Mouse (Mus musculus): ENCODE data around the gene Tmem110. TPM values are rescaled to one million over a fixed set of nuclear protein-coding genes. Genes with fewer than 3 reads are reported as not detected.
A peak's percentile ranks its signal among the peaks of the same experiment; 100 is the strongest.

Gene Tmem110
- 28.2 and 28.3 TPM in 2 replicates for polyA plus RNA-seq (2014; fragmentation: Nextera tagmentation; extraction: Ambion mirVana)

DNA sequence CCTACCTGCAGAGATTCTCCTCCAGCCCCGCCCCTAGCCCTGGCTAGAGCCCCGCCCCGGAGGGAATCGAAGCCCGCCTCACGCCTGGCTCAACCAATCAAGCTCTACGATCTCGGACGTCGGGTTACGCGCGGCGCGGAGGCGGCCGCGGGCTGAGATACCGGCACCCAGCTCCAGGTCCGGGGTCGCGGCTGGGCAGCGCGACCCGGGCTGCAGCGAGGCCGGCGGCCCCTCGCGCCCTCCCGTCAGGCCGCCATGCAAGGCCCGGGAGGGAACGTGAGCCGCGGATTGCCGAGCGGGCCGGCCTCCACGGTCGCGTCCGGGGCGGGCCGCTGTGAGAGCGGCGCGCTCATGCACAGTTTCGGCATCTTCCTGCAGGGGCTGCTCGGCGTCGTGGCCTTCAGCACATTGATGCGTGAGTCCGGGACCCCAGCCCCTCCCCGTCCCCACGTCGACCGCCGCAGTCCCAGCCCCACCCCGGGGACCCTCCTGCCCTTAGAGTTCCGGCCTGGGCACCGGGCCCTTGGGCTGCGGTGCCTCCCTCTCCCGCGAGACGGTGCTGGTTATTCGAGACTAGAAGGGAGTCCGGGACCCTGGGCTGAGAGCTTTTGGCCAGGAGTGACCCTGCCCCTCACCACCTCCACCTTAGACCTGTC, at the start of gene Tmem110:
Gene Tmem110 (plus strand): TSS at position 115 of the 656 bp plus-strand sequence.
- H3K4me1 ChIP-seq (ENCODE audit: control insufficient read depth, insufficient read depth, low read length), result peaks cover 22% of the 10 kb centered on the region

GRCm38 (mm10) chr14:30784614-30785013, 40.8 kb upstream of the Tmem110 start:
- H3K4me1 ChIP-seq (ENCODE audit: control insufficient read depth, insufficient read depth, low read length), result no peaks in the 10 kb centered on the region
- DNase-seq (ENCODE audit: low spot score) (no peak), ATAC-seq (ENCODE audit: low read depth) (no peak)
- H3K4me3 ChIP-seq (ENCODE audit: low read depth, low read length), result no peak overlapping the region
- no peak overlapping the region for H3K27ac ChIP-seq (replicated peaks; ENCODE audit: low read depth, low read length)
- no peaks in the 10 kb centered on the region for H3K27me3 ChIP-seq (replicated peaks; ENCODE audit: control insufficient read depth, insufficient read depth, low read length)
- H3K9me3 ChIP-seq (ENCODE audit: control insufficient read depth, low read length), result no peaks in the 10 kb centered on the region
- no peak overlapping the region for H3K4me2 ChIP-seq (ENCODE audit: low read depth, low read length)
- peaks cover 44% of the 10 kb centered on the region for H3K36me3 ChIP-seq (ENCODE audit: control insufficient read depth, insufficient read depth, low read length)
- WGBS, result 90% methylated on average over 6 of the region's 6 CpGs
- H3K9ac ChIP-seq (ENCODE audit: low read depth, low read length), result no peak overlapping the region

More for the DNA sequence above, at the start of gene Tmem110:
- peak; percentile 96 for ATAC-seq (ENCODE audit: low read depth)
- Histone ChIP-seq H3K36me3 (ENCODE audit: control insufficient read depth, insufficient read depth, low read length) (no peaks in the 10 kb centered on the region), H3K4me2 (ENCODE audit: low read depth, low read length) (peak within 1 kb of the TSS; percentile 73), H3K27me3 (replicated peaks; ENCODE audit: control insufficient read depth, insufficient read depth, low read length) (no peaks in the 10 kb centered on the region), H3K4me3 (ENCODE audit: low read depth, low read length) (peak within 1 kb of the TSS; percentile 85), H3K27ac (replicated peaks; ENCODE audit: low read depth, low read length) (peak within 1 kb of the TSS; percentile 85), H3K9ac (ENCODE audit: low read depth, low read length) (peak within 1 kb of the TSS; percentile 88), H3K9me3 (ENCODE audit: control insufficient read depth, low read length) (no peaks in the 10 kb centered on the region)
- WGBS, result 0% methylated on average over 46 of the region's 68 CpGs
- DNase-seq (ENCODE audit: low spot score), result peak; percentile 94

DNA sequence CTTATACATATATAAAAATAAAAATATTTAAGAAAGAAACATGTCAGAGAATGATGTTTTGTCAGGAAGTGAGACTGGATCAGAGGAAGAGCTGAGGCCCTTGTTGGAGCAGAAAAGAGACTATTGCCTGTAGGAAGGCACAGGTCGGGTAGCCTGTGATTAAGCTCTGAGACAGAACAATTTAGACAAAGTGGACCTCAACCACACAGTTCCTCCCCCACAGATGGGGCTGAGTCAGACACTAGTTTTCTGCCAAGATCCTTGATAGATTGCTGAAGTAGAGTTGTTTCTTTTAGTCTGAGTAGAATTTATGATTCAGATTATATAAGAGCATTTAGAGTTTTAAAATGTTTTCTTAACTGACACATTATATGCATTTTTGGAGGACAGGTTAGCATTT, 35.9 kb upstream of the Tmem110 start:
- no peaks in the 10 kb centered on the region for H3K4me1 ChIP-seq (ENCODE audit: control insufficient read depth, insufficient read depth, low read length)
- ATAC-seq (ENCODE audit: low read depth) (no peak), DNase-seq (ENCODE audit: low spot score) (no peak)
- WGBS, result 39% methylated on average over 1 of the region's 1 CpGs
- no peak overlapping the region for H3K4me3 ChIP-seq (ENCODE audit: low read depth, low read length)
- H3K27me3 ChIP-seq (replicated peaks; ENCODE audit: control insufficient read depth, insufficient read depth, low read length), result no peaks in the 10 kb centered on the region
- no peaks in the 10 kb centered on the region for H3K9me3 ChIP-seq (ENCODE audit: control insufficient read depth, low read length)
- no peak overlapping the region for H3K4me2 ChIP-seq (ENCODE audit: low read depth, low read length)
- H3K36me3 ChIP-seq (ENCODE audit: control insufficient read depth, insufficient read depth, low read length), result peaks cover 46% of the 10 kb centered on the region
- no peak overlapping the region for H3K27ac ChIP-seq (replicated peaks; ENCODE audit: low read depth, low read length)
- no peak overlapping the region for H3K9ac ChIP-seq (ENCODE audit: low read depth, low read length)

DNA sequence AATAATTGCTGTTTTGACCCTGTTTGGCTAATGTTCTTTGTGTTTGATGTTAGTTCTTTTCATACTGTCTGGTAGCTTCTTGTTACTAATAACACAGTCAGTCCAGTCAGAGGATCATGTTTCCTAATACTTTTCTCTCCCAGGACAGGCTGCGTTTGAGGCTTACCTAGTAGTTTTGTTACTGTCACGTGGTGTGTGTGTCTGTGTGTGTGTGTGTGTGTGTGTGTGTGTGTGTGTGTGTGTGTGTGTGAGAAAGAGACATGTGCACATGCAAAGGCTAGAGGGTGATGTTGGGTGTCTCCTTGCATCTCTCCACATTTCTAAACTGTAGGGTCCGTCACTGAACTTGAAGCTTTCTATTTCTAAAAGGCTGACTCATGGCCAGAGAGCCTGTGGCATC, 32.5 kb upstream of the Tmem110 start:
- WGBS, result 58% methylated on average over 3 of the region's 3 CpGs
- ATAC-seq (ENCODE audit: low read depth), result no peak

GRCm38 (mm10) chr14:30801756-30802155, 23.6 kb upstream of the Tmem110 start:
- ATAC-seq (ENCODE audit: low read depth), result no peak
- Histone ChIP-seq H3K4me3 (ENCODE audit: low read depth, low read length) (no peak overlapping the region), H3K36me3 (ENCODE audit: control insufficient read depth, insufficient read depth, low read length) (peaks cover 57% of the 10 kb centered on the region), H3K9ac (ENCODE audit: low read depth, low read length) (no peak overlapping the region), H3K4me1 (ENCODE audit: control insufficient read depth, insufficient read depth, low read length) (no peaks in the 10 kb centered on the region), H3K27ac (replicated peaks; ENCODE audit: low read depth, low read length) (no peak overlapping the region), H3K4me2 (ENCODE audit: low read depth, low read length) (no peak overlapping the region), H3K9me3 (ENCODE audit: control insufficient read depth, low read length) (no peaks in the 10 kb centered on the region), H3K27me3 (replicated peaks; ENCODE audit: control insufficient read depth, insufficient read depth, low read length) (no peaks in the 10 kb centered on the region)
- 90% methylated on average over 2 of the region's 2 CpGs for WGBS
- no peak for DNase-seq (ENCODE audit: low spot score)

More for the DNA sequence above, 32.5 kb upstream of the Tmem110 start:
- no peaks in the 10 kb centered on the region for H3K4me1 ChIP-seq (ENCODE audit: control insufficient read depth, insufficient read depth, low read length)
- no peak overlapping the region for H3K9ac ChIP-seq (ENCODE audit: low read depth, low read length)
- no peak overlapping the region for H3K4me3 ChIP-seq (ENCODE audit: low read depth, low read length)
- H3K4me2 ChIP-seq (ENCODE audit: low read depth, low read length), result no peak overlapping the region
- H3K27me3 ChIP-seq (replicated peaks; ENCODE audit: control insufficient read depth, insufficient read depth, low read length), result no peaks in the 10 kb centered on the region
- H3K27ac ChIP-seq (replicated peaks; ENCODE audit: low read depth, low read length), result no peak overlapping the region
- DNase-seq (ENCODE audit: low spot score), result no peak
- no peaks in the 10 kb centered on the region for H3K9me3 ChIP-seq (ENCODE audit: control insufficient read depth, low read length)
- H3K36me3 ChIP-seq (ENCODE audit: control insufficient read depth, insufficient read depth, low read length), result peaks cover 41% of the 10 kb centered on the region

DNA sequence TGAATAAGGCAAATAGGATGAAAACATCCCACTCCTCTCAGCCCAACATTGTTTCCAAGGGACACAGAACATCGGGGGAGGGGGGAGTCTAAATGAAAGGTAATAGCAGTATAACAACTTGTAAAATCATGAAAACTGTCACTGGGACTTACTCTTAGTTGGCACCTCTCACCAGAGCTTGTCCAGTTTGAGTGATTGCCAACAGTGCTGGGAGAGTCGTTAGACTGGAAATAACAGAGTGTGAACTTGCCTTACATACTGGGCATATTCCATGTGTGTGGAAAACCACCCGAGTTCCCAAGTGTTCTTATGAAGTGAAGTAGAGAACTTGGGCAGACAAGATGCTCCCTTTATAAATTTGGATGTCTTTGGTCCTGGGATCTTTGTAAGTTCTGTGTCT, 4.3 kb upstream of the Tmem110 start:
- no peak overlapping the region for H3K4me3 ChIP-seq (ENCODE audit: low read depth, low read length)
- H3K9ac ChIP-seq (ENCODE audit: low read depth, low read length), result no peak overlapping the region
- no peak overlapping the region for H3K27ac ChIP-seq (replicated peaks; ENCODE audit: low read depth, low read length)
- DNase-seq (ENCODE audit: low spot score) (no peak), ATAC-seq (ENCODE audit: low read depth) (no peak)
- peaks cover 27% of the 10 kb centered on the region for H3K36me3 ChIP-seq (ENCODE audit: control insufficient read depth, insufficient read depth, low read length)
- H3K9me3 ChIP-seq (ENCODE audit: control insufficient read depth, low read length), result no peaks in the 10 kb centered on the region
- H3K4me2 ChIP-seq (ENCODE audit: low read depth, low read length), result no peak overlapping the region
- H3K27me3 ChIP-seq (replicated peaks; ENCODE audit: control insufficient read depth, insufficient read depth, low read length), result no peaks in the 10 kb centered on the region
- H3K4me1 ChIP-seq (ENCODE audit: control insufficient read depth, insufficient read depth, low read length), result peaks cover 10% of the 10 kb centered on the region
- WGBS, result 86% methylated on average over 3 of the region's 3 CpGs

- ATAC-seq (ENCODE audit: low read depth) (no peak), DNase-seq (ENCODE audit: low spot score) (peak; percentile 59)
- Histone ChIP-seq H3K9ac (ENCODE audit: low read depth, low read length) (no peak overlapping the region), H3K4me2 (ENCODE audit: low read depth, low read length) (no peak overlapping the region), H3K4me1 (ENCODE audit: control insufficient read depth, insufficient read depth, low read length) (peaks cover 22% of the 10 kb centered on the region), H3K9me3 (ENCODE audit: control insufficient read depth, low read length) (no peaks in the 10 kb centered on the region), H3K4me3 (ENCODE audit: low read depth, low read length) (no peak overlapping the region), H3K27ac (replicated peaks; ENCODE audit: low read depth, low read length) (0 out of 2 replicates have a peak overlapping the region, but pooled peaks have one; percentile 85), H3K36me3 (ENCODE audit: control insufficient read depth, insufficient read depth, low read length) (no peaks in the 10 kb centered on the region), H3K27me3 (replicated peaks; ENCODE audit: control insufficient read depth, insufficient read depth, low read length) (no peaks in the 10 kb centered on the region)
- 30% methylated on average over 6 of the region's 6 CpGs for WGBS
Measured at GRCm38 (mm10) chr14:30824456-30824995, 864 bp upstream of the Tmem110 start.

- Histone ChIP-seq H3K27ac (replicated peaks; ENCODE audit: low read depth, low read length) (peak overlapping the region; percentile 85; the same call in 1 of the 2 replicates), H3K4me1 (ENCODE audit: control insufficient read depth, insufficient read depth, low read length) (peaks cover 22% of the 10 kb centered on the region), H3K4me3 (ENCODE audit: low read depth, low read length) (peak overlapping the region; percentile 85), H3K9ac (ENCODE audit: low read depth, low read length) (no peak overlapping the region; the same call in 1 of the 2 replicates), H3K36me3 (ENCODE audit: control insufficient read depth, insufficient read depth, low read length) (no peaks in the 10 kb centered on the region), H3K4me2 (ENCODE audit: low read depth, low read length) (peak overlapping the region; percentile 73), H3K9me3 (ENCODE audit: control insufficient read depth, low read length) (no peaks in the 10 kb centered on the region), H3K27me3 (replicated peaks; ENCODE audit: control insufficient read depth, insufficient read depth, low read length) (no peaks in the 10 kb centered on the region)
- ATAC-seq (ENCODE audit: low read depth) (no peak), DNase-seq (ENCODE audit: low spot score) (no peak)
- WGBS, result 21% methylated on average over 5 of the region's 5 CpGs
Measured at GRCm38 (mm10) chr14:30825021-30825475, 342 bp upstream of the Tmem110 start.
